Mouse (Mus musculus) neutrophil, adult 65 days (primary cell): ENCODE measurements around the gene Cep170. TPM values are rescaled to one million over a fixed set of nuclear protein-coding genes. Genes with fewer than 3 reads are reported as not detected.

Experiments
- total RNA-seq: library from RNA; stranded (reverse); gene quantifications from 2 replicates; pipeline ENCODE4 v1.2.4, GENCODE M21; 2023

Cep170 gene
- 36.4 and 53.1 TPM in 2 replicates for total RNA-seq

DNA sequence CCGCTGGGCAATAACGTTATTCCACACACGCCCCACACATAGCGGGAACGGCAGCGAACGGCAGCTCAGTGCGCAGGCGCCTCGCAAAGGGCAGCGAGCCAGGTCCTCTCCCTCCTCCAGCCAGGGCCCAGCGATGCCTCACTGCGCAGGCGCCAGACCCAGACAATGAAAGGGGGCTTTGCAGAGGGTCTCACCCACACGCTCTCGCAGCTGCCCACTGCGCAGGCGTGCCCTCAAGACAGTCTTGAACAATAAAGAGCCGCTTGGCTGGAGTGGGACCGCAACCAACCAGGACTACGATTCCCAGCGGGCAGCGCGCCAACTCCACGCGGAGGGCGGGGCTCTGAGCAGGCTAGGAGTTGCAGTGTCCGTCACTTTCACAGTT is at the start of gene Cep170:
Gene Cep170, minus strand, starts transcription at position 32 of the 385 bp plus-strand sequence.

GRCm38 (mm10) chr1:176814591-176815062 is 760 bp upstream of the Cep170 start, which contains the start of gene Sdccag8:
Sdccag8 (plus strand) TSS chr1:176814660.

Other genes starting within 250 kb of the Cep170 start
- 14.4 and 21.3 TPM in 2 replicates for gene Sdccag8, start 593 bp upstream of the Cep170 start, total RNA-seq